Mouse (Mus musculus): ENCODE results near the gene Phtf2.

DNA sequence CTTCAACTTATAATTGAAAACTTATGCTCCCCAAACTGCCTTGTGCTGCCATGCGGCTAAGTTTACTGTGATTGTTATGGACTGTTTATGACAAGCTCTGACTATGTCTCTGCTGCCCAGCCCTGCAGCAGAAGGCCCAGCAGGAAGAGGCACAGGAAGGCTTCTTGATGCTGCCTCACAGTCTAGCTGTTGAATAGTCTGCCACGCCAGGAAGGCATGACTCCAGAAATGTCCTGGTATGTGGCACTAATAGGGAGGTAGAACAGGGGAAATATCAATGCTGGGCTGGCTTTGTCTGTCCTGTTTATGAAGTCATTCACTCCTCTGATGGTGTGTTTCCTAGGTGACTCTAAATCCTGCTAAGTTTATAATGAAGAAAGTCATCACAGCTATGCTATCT is 102.7 kb downstream of the Phtf2 start:
- TF ChIP-seq CTCF (IDR thresholded peaks at IDR 0.05; ENCODE audit: insufficient read depth, low read length) (no peak), POLR2A (IDR thresholded peaks at IDR 0.05; ENCODE audit: borderline replicate concordance, extremely low read depth, low read depth, low read length) (no peak)
